Mouse (Mus musculus): ENCODE data around the gene Sae1. TPM values are rescaled to one million over a fixed set of nuclear protein-coding genes. Genes with fewer than 3 reads are reported as not detected.

Gene Sae1
- polyA plus RNA-seq, 1 experiment from 2014 or later, result 243 TPM

DNA sequence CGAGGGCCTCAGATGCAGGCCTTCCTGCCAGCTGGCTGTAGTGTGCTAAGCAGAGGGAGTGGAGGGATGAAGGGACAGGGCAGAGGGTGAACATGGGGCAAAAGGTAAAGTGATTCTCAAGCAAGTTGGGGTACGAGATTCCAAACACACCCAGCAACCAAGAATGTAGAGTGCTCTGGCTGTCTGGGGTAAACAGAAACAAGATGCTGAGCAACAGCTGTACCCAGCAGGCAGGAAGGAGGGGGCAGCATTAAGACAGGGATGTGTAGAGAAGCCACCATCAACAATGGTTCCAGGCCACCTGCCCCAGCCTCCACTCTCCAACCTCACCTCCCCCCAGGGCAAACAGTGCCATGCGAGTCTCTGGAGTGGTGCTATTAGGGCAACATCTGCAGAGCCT, 58.5 kb downstream of the Sae1 start:
- WGBS, result 85% methylated on average over 3 of the region's 3 CpGs
- Histone ChIP-seq H3K9me3 (no peaks in the 10 kb centered on the region), H3K9ac (no peak overlapping the region), H3K4me3 (no peak overlapping the region), H3K27ac (no peak overlapping the region), H3K36me3 (replicated peaks) (peaks cover 26% of the 10 kb centered on the region; the same call in 1 of the 2 replicates), H3K4me2 (no peak overlapping the region), H3K27me3 (replicated peaks) (no peaks in the 10 kb centered on the region), H3K4me1 (peaks cover 2% of the 10 kb centered on the region; the same call in 1 of the 2 replicates)
- ATAC-seq (replicated peaks), result no peak

GRCm38 (mm10) chr7:16326607-16326971, 61.0 kb downstream of the Sae1 start:
- Histone ChIP-seq H3K27ac (no peak overlapping the region), H3K9me3 (no peaks in the 10 kb centered on the region), H3K4me3 (no peak overlapping the region), H3K27me3 (replicated peaks) (no peaks in the 10 kb centered on the region), H3K9ac (no peak overlapping the region), H3K4me1 (peaks cover 2% of the 10 kb centered on the region; the same call in 1 of the 2 replicates), H3K36me3 (replicated peaks) (peaks cover 22% of the 10 kb centered on the region; the same call in 1 of the 2 replicates), H3K4me2 (no peak overlapping the region)
- no peak for ATAC-seq (replicated peaks)
- WGBS, result 93% methylated on average over 2 of the region's 2 CpGs

DNA sequence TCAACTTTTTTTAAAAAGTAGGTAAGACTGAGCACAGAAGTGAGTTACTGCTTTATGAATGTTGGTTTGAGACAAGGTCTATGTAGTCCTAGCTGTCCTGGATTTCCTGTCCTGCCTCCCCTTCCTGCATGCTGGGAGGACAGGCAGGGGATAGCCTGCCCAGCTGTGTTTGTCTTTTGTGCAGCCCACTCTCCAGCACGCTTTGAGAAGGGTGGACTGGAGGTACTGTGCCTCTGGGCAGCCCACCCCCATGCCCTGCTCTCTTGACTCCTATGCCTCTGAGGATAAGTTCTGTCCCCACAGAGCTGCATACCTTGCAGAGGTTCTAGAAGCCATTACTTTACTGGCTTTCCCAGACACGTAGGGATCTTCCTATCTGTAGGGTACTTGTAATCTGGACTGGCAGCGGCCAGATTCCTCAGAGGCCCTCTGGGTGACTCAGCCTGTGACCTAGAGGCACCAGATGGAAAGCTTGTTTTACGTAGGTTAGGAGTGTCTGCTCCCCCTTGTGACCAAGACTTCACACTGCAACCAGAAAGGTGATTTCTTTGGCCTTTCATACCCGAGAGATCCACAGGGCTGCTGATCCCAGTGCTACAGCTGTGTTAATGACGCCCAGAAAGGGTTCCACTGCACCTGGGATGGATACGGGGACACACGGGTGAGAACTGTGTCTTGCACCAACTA, 61.5 kb downstream of the Sae1 start:
- peaks cover 2% of the 10 kb centered on the region; the same call in 1 of the 2 replicates for H3K4me1 ChIP-seq
- peak; percentile 60 for ATAC-seq (replicated peaks)

DNA sequence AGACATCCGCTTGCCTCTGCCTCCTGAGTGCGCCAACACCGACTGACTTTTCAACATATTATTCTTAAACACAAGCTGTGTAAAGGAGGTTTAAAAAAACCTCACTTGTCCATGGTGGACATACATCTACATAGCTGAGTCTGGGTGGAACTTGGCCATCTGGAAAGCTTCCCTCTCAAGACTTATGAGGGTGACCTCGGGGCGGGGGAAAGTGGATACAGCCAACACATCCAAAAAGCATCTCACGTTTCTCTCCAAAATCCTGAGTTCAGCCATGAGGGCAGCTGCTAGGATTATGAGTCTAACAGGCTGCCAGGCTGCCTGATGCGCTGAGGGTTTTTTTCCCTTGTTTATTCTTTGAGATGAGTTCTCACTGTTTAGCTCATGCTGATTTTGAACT, 62.9 kb downstream of the Sae1 start:
- no peak for ATAC-seq (replicated peaks)
- no peaks in the 10 kb centered on the region for H3K27me3 ChIP-seq (replicated peaks)
- 90% methylated on average over 7 of the region's 7 CpGs for WGBS
- H3K4me2 ChIP-seq, result no peak overlapping the region
- H3K4me1 ChIP-seq, result peaks cover 2% of the 10 kb centered on the region; the same call in 1 of the 2 replicates
- no peak overlapping the region for H3K27ac ChIP-seq
- no peaks in the 10 kb centered on the region for H3K9me3 ChIP-seq
- peaks cover 13% of the 10 kb centered on the region; the same call in 1 of the 2 replicates for H3K36me3 ChIP-seq (replicated peaks)
- H3K9ac ChIP-seq, result no peak overlapping the region
- no peak overlapping the region for H3K4me3 ChIP-seq

More for the DNA sequence above, 61.5 kb downstream of the Sae1 start:
- H3K9me3 ChIP-seq, result no peaks in the 10 kb centered on the region
- no peak overlapping the region for H3K4me3 ChIP-seq
- H3K36me3 ChIP-seq (replicated peaks), result peaks cover 20% of the 10 kb centered on the region; the same call in 1 of the 2 replicates
- H3K27ac ChIP-seq, result 0 out of 2 replicates have a peak overlapping the region, but pooled peaks have one; percentile 9
- WGBS, result 30% methylated on average over 8 of the region's 8 CpGs
- no peaks in the 10 kb centered on the region for H3K27me3 ChIP-seq (replicated peaks)
- no peak overlapping the region for H3K9ac ChIP-seq
- H3K4me2 ChIP-seq, result no peak overlapping the region

DNA sequence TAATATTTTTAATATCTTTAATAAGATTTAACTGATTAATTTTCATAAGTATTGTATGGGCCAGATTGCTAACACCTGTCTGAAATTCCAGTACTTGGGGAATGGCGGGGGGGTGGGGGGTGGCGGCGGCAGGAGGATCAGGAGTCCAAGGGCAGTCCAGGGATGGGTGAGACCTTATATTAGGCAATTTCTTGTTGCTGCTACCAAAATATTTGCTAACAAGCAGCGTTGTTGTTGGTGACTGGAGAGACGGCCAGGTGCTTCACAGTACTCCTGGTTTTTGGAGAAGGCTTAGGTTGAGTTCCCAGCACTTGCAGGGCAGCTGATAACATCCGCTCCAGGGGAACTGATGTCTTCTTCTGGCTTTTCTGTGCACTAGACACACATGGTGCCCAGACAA, 67.1 kb downstream of the Sae1 start:
- no peak overlapping the region for H3K27ac ChIP-seq
- no peak overlapping the region for H3K4me3 ChIP-seq
- no peak for ATAC-seq (replicated peaks)
- no peak overlapping the region for H3K4me2 ChIP-seq
- no peaks in the 10 kb centered on the region for H3K36me3 ChIP-seq (replicated peaks)
- 86% methylated on average over 6 of the region's 6 CpGs for WGBS
- H3K9me3 ChIP-seq, result no peaks in the 10 kb centered on the region
- H3K4me1 ChIP-seq, result no peaks in the 10 kb centered on the region
- H3K27me3 ChIP-seq (replicated peaks), result no peaks in the 10 kb centered on the region
- H3K9ac ChIP-seq, result no peak overlapping the region

DNA sequence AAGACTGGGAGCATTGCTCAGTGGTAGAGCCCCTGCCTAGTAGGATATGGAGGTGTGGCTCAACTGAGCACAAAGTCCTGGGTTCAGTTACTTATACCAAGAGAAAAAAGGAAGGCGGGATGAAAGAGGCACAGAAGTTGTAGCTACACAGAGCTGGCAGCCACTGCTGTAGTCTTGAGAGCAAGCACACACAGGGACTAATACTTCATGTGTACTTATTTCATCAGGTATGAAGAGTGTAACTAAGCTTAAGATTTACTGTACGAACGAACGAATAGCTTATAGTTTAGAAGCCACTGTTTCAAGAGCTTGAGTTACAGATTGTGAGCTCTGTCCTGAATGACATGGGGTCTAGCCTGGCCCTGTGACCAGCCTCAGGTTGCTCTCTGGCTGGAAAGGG, 68.4 kb downstream of the Sae1 start:
- no peak overlapping the region for H3K9ac ChIP-seq
- no peak overlapping the region for H3K4me3 ChIP-seq
- 0 out of 2 replicates have a peak, but pooled peaks cover 3% of the 10 kb centered on the region for H3K4me1 ChIP-seq
- no peaks in the 10 kb centered on the region for H3K27me3 ChIP-seq (replicated peaks)
- no peaks in the 10 kb centered on the region for H3K9me3 ChIP-seq
- H3K36me3 ChIP-seq (replicated peaks), result no peaks in the 10 kb centered on the region
- no peak overlapping the region for H3K27ac ChIP-seq
- no peak overlapping the region for H3K4me2 ChIP-seq
- no peak for ATAC-seq (replicated peaks)
- WGBS, result 96% methylated on average over 4 of the region's 4 CpGs

DNA sequence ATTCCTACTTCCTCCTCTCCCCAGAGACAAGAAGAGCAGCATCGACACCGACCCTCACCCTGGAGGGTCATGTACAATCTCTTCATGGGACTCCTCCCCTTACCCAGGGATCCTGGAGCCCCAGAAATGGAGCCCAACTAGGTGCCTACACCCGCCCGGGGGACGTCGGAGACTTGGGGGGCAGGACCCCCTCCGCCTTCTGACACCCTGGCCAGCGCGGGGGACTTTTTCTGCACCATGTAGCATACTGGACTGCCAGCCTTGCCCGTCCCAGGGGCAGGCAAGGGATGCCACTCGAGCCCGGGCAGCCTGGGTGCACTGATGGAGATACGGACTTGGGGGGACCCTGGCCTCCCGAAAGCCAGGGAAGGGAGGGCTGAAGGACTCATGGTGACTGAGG, 70.5 kb downstream of the Sae1 start:
- Histone ChIP-seq H3K9me3 (no peaks in the 10 kb centered on the region), H3K4me2 (no peak overlapping the region), H3K4me1 (peaks cover 23% of the 10 kb centered on the region), H3K27ac (no peak overlapping the region), H3K4me3 (no peak overlapping the region), H3K36me3 (replicated peaks) (no peaks in the 10 kb centered on the region), H3K27me3 (replicated peaks) (no peaks in the 10 kb centered on the region), H3K9ac (no peak overlapping the region)
- ATAC-seq (replicated peaks), result no peak
- 81% methylated on average over 14 of the region's 14 CpGs for WGBS

GRCm38 (mm10) chr7:16315222-16315759, 72.3 kb downstream of the Sae1 start:
- Histone ChIP-seq H3K9me3 (no peaks in the 10 kb centered on the region), H3K4me3 (no peak overlapping the region), H3K27ac (no peak overlapping the region), H3K36me3 (replicated peaks) (no peaks in the 10 kb centered on the region), H3K9ac (no peak overlapping the region), H3K27me3 (replicated peaks) (no peaks in the 10 kb centered on the region), H3K4me2 (no peak overlapping the region), H3K4me1 (peaks cover 41% of the 10 kb centered on the region)
- 73% methylated on average over 4 of the region's 4 CpGs for WGBS
- no peak for ATAC-seq (replicated peaks)

DNA sequence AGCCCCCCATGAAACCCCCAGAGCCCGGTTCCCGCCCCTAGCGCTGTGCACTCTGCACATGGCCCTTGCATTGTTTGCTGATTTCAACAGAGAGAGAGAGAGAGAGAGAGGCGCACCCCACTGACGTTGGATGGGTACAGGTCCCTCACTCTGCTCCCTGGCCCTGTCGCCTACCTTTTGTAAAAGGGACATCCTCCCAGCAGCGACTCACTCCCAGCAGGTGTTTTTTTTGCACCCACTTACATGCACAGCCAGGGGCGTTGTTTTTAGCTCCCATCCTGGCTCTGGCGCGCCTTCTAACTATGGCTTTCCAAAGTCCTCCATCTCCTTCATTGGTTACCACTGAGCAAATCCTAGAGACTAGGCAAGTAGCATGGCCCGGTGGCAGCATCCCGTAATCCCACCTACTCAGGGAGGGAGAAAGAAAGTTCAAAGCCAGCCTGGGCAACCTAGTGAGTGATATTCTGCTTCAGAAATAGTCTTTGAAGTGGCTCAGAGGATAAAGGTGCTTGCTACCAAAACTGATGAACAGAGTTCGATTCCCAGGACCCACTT, 73.3 kb downstream of the Sae1 start:
- peak overlapping the region; percentile 72 for H3K9ac ChIP-seq
- ATAC-seq (replicated peaks), result peak; percentile 28
- peak overlapping the region; percentile 76 for H3K4me3 ChIP-seq
- no peaks in the 10 kb centered on the region for H3K36me3 ChIP-seq (replicated peaks)
- H3K4me2 ChIP-seq, result peak overlapping the region; percentile 99
- 10% methylated on average over 13 of the region's 13 CpGs for WGBS
- peak overlapping the region; percentile 96 for H3K27ac ChIP-seq
- H3K27me3 ChIP-seq (replicated peaks), result no peaks in the 10 kb centered on the region
- H3K9me3 ChIP-seq, result no peaks in the 10 kb centered on the region
- peaks cover 51% of the 10 kb centered on the region for H3K4me1 ChIP-seq

DNA sequence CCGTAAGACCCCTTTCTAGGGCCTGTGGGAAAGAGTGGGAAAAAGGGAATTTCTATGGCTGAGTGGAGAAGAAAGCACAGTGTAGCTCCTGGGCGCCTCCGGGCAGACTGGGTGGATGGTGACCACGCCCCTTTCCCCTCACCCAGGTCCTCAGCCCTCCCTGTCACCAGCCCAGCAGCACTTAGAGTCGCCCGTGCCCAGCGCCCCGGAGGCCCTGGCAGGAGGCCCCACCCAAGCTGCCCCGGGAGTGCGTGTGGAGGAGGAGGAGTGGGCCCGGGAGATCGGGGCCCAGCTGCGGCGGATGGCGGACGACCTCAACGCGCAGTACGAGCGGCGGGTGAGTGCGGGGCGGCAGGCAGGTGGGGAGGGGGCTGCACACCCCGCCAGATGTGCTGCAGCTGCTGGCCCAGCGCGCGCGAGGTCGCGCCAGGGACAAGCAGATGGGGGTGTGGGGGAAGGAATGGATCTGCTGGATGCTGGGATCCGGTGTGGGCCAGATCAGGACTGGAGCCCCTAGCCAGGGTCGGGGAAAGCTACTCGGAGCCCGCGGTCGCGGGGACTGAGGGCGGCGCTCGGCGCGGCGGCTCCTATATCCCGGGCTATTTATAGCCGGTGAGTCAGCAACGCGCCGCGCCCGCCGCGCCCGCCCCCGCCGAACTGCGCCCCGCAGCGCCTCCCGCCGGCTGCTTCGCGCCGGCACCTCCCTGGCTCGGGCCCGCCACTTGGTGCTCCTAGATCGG, 74.0 kb downstream of the Sae1 start:
- Histone ChIP-seq H3K9ac (peak overlapping the region; percentile 72), H3K4me1 (peaks cover 57% of the 10 kb centered on the region), H3K27me3 (replicated peaks) (no peaks in the 10 kb centered on the region), H3K9me3 (no peaks in the 10 kb centered on the region), H3K36me3 (replicated peaks) (no peaks in the 10 kb centered on the region), H3K4me3 (peak overlapping the region; percentile 76), H3K27ac (peak overlapping the region; percentile 96), H3K4me2 (peak overlapping the region; percentile 99)
- under 1% methylated on average over 64 of the region's 66 CpGs for WGBS
- ATAC-seq (replicated peaks), result peak; percentile 62

GRCm38 (mm10) chr7:16312672-16313311, 74.8 kb downstream of the Sae1 start:
- H3K4me2 ChIP-seq, result peak overlapping the region; percentile 99
- WGBS, result under 1% methylated on average over 11 of the region's 12 CpGs
- peak overlapping the region; percentile 96 for H3K27ac ChIP-seq
- peak overlapping the region; percentile 76 for H3K4me3 ChIP-seq
- H3K36me3 ChIP-seq (replicated peaks), result no peaks in the 10 kb centered on the region
- no peaks in the 10 kb centered on the region for H3K27me3 ChIP-seq (replicated peaks)
- H3K4me1 ChIP-seq, result peaks cover 57% of the 10 kb centered on the region
- no peak for ATAC-seq (replicated peaks)
- peak overlapping the region; percentile 80 for H3K9ac ChIP-seq
- no peaks in the 10 kb centered on the region for H3K9me3 ChIP-seq

All from midbrain, embryonic 15.5 days (tissue).